Mouse (Mus musculus) WW6 (cell line): ENCODE results near the gene Frs3.

Experiments
- DNase-seq: peaks from one replicate; pipeline ENCODE4 v3.0.0-alpha.2; 2013; ENCODE audit warnings: low read depth, low spot score

Frs3 gene

DNA sequence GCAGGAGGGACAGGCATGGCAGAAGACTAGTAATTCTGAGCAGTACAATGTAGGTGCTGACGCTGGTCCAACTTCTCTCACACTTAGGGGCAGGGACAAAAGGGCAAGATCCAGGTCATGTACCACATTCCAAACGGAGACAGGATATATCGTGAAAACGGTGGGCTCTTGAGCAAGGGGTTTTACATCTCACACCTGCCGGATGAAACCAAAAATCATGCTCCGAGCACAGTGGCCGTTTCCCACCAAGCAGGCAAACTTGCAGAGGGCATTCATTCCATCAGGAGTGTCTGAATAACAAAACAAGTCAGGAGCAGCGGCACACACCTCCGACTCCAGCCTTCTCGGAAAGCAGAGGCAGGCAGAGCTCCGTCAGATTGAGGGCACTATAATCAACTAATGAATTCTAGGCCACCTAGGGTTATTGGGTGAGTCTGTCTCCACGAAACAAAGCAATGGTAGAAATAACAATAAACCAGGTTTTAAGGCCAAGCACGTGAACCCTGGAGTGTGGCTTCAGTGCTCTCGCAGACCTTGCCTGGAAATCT is 46.8 kb downstream of the Frs3 start:
- no peak for DNase-seq

GRCm38 (mm10) chr17:47736856-47737255 is 48.0 kb downstream of the Frs3 start, which contains the start of gene Tfeb:
Gene Tfeb, plus strand, starts transcription at chr17:47737030.
- DNase-seq, result no peak

DNA sequence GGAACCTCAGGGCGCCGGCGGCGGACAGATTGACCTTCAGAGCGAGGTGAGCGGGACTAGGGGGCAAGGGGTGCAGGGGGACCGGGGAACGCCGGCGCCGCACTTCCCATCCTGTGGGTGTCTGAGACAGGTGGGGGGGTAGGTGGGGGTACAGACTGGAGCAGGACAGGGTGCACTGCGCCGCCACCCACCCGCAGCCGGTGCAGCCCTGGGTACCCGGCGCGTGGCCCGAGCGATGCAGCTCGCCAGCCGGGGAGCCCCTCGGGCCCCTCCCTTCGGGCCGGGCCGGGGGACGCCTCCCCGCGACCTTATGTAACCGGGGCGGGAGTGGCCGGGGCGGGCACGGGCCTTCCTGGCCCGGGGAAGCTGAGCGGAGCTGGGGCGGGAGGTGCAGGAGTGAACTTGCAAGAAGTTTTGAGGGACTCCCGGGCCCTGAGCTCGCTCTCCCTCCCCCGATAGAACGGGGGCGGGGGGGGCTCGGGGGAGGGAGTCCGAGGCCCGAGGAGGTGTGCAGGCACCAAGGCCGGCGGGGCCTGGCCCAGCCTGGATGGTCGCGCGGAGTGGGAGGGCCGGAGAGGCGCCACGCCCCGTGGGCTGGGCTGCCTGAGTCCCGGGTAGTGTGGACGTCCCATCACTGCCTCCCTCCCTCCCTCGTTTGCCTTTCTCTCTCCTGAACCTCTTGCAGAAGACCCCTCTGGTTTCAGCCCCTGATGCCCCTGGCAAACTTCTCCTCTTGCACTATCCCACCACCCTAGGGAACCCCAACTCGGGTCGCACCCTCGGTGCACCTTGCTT is 48.6 kb downstream of the Frs3 start:
- no peak for DNase-seq

GRCm38 (mm10) chr17:47738066-47738878 is 49.4 kb downstream of the Frs3 start:
- no peak for DNase-seq

DNA sequence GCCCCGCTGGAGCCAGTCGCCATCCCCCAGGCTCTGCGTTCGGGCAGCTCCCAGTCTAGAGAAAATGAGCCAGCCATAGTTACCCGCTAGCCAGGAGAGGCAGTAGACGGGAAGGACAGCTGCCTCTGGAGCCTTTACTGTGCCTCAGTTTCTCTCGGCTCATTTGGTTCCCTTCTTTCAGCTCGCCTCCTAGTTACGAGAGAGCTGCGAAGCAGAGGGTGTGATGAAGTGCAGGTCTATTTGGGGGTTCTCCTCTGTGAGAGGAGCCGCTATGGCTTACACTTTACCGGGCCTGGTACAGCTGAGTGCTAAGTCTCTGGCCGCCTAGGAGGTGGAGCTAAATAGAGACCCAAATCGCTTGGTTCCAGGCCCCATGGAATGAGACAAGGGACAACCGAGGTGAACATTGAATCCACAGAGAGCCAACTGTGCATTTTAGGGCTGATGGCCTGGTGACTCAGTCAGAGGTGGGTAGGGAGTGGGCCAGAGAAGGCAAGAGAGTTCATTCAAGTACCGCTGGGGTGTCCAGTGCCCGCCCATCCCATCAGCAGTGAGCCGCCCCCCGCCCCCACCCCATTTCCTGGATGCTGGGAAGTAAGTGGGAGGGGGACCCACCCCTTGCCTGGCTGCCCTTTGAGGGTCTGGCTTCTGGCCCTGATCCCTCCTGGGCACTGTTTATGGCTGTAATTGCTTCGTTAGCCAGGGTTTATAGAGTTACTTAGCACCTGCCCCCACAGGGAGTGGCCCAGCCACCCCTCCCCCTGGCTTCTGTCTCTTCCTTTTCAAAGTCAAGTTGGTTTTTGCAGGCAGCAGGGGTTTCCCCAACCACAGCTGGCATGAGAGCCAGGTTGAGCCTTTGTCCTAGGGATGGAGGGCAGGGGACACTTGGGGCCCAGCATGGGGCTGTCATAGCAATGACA is 50.3 kb downstream of the Frs3 start:
- no peak for DNase-seq

- no peak for DNase-seq
Observed at GRCm38 (mm10) chr17:47740186-47740585, 51.4 kb downstream of the Frs3 start.

GRCm38 (mm10) chr17:47742991-47743734 is 54.3 kb downstream of the Frs3 start:
- no peak for DNase-seq

- DNase-seq, result no peak
Observed at GRCm38 (mm10) chr17:47744086-47744485, 55.3 kb downstream of the Frs3 start.

DNA sequence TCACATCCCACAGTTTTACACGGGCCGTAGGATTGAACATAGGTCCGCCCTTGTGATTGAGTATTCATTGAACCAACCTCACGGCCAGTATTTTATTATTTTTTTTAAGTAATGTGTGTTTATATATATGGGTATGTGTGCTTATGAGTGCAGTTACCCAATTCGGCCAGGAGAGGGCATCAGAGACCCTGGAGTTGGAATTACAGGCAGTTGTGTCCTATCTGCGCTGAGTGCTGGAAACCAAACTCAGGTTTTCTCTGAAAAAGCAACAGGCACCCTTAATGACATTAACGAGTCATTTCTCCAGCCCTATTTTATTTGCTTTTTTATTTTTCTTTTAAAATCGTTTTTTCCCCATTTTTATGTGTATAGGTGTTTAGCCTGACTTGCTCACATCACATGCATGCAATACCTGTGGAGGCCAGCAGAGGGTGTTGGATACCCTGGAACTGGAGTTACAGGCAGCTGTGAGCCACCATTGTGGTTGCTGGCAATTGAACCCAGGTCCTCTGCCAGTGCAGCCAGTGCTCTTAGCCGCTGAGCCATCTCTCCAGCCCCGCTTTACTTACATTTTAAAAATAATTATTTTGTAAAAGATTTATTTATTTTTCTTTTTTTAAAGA is 56.0 kb downstream of the Frs3 start:
- no peak for DNase-seq

GRCm38 (mm10) chr17:47748791-47749553 is 60.1 kb downstream of the Frs3 start:
- no peak for DNase-seq

GRCm38 (mm10) chr17:47749626-47750025 is 60.8 kb downstream of the Frs3 start:
- no peak for DNase-seq

- DNase-seq, result no peak
Observed at GRCm38 (mm10) chr17:47750101-47750500, 61.3 kb downstream of the Frs3 start.

- no peak for DNase-seq
Observed at GRCm38 (mm10) chr17:47751811-47752210, 63.0 kb downstream of the Frs3 start.

DNA sequence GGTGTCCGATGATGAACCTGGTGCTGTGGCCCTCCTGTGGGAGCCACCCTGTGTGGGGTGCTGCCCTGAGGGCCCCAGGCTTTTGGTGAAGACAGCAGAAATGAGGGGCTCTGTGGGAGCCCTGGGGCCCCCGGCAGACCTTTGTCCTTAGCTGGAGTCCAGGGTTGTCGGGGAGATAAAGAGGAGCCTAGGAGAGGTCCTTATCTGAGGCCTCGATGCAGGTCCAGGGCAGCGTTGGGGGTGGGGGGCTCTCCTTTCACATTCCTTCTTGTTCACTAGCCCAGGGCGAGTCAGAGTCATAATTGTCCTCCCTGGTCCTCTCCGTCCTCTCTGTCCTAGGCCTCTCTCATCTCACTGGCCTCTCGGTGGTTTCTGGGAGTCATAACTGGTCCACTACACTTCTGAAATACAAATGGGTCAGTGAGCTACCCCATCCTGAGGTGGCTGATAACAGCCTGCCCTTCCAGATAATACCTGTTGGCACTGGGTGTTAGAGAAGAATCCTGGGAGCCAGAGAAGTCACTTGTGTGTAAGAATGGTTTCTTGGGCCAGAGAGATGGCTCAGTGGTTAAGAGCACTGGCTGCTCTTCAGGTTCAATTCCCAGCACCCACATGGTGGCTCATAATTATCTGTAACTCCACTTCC is 64.4 kb downstream of the Frs3 start:
- no peak for DNase-seq
